Mouse (Mus musculus): ENCODE results near the gene Ptch1. TPM values are rescaled to one million over a fixed set of nuclear protein-coding genes. Genes with fewer than 3 reads are reported as not detected.

The Ptch1 gene
- polyA plus RNA-seq (2012; ENCODE audit: insufficient read depth, low replicate concordance): 0.65 and 2.7 TPM in 2 replicates

- Histone ChIP-seq H3K27me3 (replicated peaks) (peaks cover 87% of the 10 kb centered on the region), H3K9me3 (peaks cover 10% of the 10 kb centered on the region; the same call in 1 of the 2 replicates), H3K36me3 (replicated peaks; ENCODE audit: low read length) (no peaks in the 10 kb centered on the region), H3K4me1 (peaks cover 34% of the 10 kb centered on the region), H3K4me3 (replicated peaks) (peak within 1 kb of the TSS; percentile 91)
- TF ChIP-seq FLI1 (IDR thresholded peaks at IDR 0.05; ENCODE audit: low read length) (no peak), GATA1 (IDR thresholded peaks at IDR 0.05; ENCODE audit: borderline replicate concordance, low read length) (no peak)
These were observed at the start of gene Ptch1 for GRCm38 (mm10) chr13:63573256-63573835. Gene Ptch1, minus strand, starts transcription at chr13:63573598.

GRCm38 (mm10) chr13:63621301-63621700 is 47.9 kb upstream of the Ptch1 start:
- no peaks in the 10 kb centered on the region for H3K36me3 ChIP-seq (replicated peaks; ENCODE audit: low read length)
- TF ChIP-seq GATA1 (IDR thresholded peaks at IDR 0.05; ENCODE audit: borderline replicate concordance, low read length) (no peak), FLI1 (IDR thresholded peaks at IDR 0.05; ENCODE audit: low read length) (no peak)

GRCm38 (mm10) chr13:63613201-63613600 is 39.8 kb upstream of the Ptch1 start:
- Histone ChIP-seq H3K36me3 (replicated peaks; ENCODE audit: low read length) (no peaks in the 10 kb centered on the region), H3K9me3 (no peaks in the 10 kb centered on the region), H3K27me3 (replicated peaks) (peaks cover 28% of the 10 kb centered on the region), H3K4me3 (replicated peaks) (no peak overlapping the region), H3K4me1 (peaks cover 3% of the 10 kb centered on the region; the same call in 1 of the 2 replicates)
- TF ChIP-seq GATA1 (IDR thresholded peaks at IDR 0.05; ENCODE audit: borderline replicate concordance, low read length) (no peak), FLI1 (IDR thresholded peaks at IDR 0.05; ENCODE audit: low read length) (no peak)

More at GRCm38 (mm10) chr13:63621301-63621700, 47.9 kb upstream of the Ptch1 start:
- Histone ChIP-seq H3K27me3 (replicated peaks) (peaks cover 13% of the 10 kb centered on the region), H3K9me3 (no peaks in the 10 kb centered on the region), H3K4me3 (replicated peaks) (no peak overlapping the region), H3K4me1 (peaks cover 3% of the 10 kb centered on the region; the same call in 1 of the 2 replicates)

GRCm38 (mm10) chr13:63609734-63610133 is 36.3 kb upstream of the Ptch1 start:
- 0 out of 2 replicates have a peak, but pooled peaks cover 3% of the 10 kb centered on the region for H3K4me1 ChIP-seq
- TF ChIP-seq GATA1 (IDR thresholded peaks at IDR 0.05; ENCODE audit: borderline replicate concordance, low read length): no peak
- TF ChIP-seq FLI1 (IDR thresholded peaks at IDR 0.05; ENCODE audit: low read length): no peak
- no peaks in the 10 kb centered on the region for H3K36me3 ChIP-seq (replicated peaks; ENCODE audit: low read length)
- H3K4me3 ChIP-seq (replicated peaks): no peak overlapping the region
- H3K9me3 ChIP-seq: no peaks in the 10 kb centered on the region
- H3K27me3 ChIP-seq (replicated peaks): peaks cover 30% of the 10 kb centered on the region

- peaks cover 4% of the 10 kb centered on the region; the same call in 1 of the 2 replicates for H3K4me1 ChIP-seq
- H3K4me3 ChIP-seq (replicated peaks): no peak overlapping the region
- no peak for TF ChIP-seq GATA1 (IDR thresholded peaks at IDR 0.05; ENCODE audit: borderline replicate concordance, low read length)
- H3K9me3 ChIP-seq: no peaks in the 10 kb centered on the region
- peaks cover 5% of the 10 kb centered on the region for H3K27me3 ChIP-seq (replicated peaks)
- H3K36me3 ChIP-seq (replicated peaks; ENCODE audit: low read length): no peaks in the 10 kb centered on the region
These were observed 24.2 kb upstream of the Ptch1 start for GRCm38 (mm10) chr13:63597593-63597992.

- TF ChIP-seq FLI1 (IDR thresholded peaks at IDR 0.05; ENCODE audit: low read length) (no peak), GATA1 (IDR thresholded peaks at IDR 0.05; ENCODE audit: borderline replicate concordance, low read length) (no peak)
- no peaks in the 10 kb centered on the region for H3K9me3 ChIP-seq
- peaks cover 4% of the 10 kb centered on the region; the same call in 1 of the 2 replicates for H3K4me1 ChIP-seq
- H3K27me3 ChIP-seq (replicated peaks): peaks cover 6% of the 10 kb centered on the region
- no peak overlapping the region for H3K4me3 ChIP-seq (replicated peaks)
- H3K36me3 ChIP-seq (replicated peaks; ENCODE audit: low read length): no peaks in the 10 kb centered on the region
These were observed 22.5 kb upstream of the Ptch1 start for GRCm38 (mm10) chr13:63595869-63596268.

GRCm38 (mm10) chr13:63593469-63594050 is 20.2 kb upstream of the Ptch1 start:
- peaks cover 4% of the 10 kb centered on the region; the same call in 1 of the 2 replicates for H3K4me1 ChIP-seq
- TF ChIP-seq FLI1 (IDR thresholded peaks at IDR 0.05; ENCODE audit: low read length) (no peak), GATA1 (IDR thresholded peaks at IDR 0.05; ENCODE audit: borderline replicate concordance, low read length) (no peak; the same call in 2 of the 3 replicates)
- no peaks in the 10 kb centered on the region for H3K9me3 ChIP-seq
- no peak overlapping the region for H3K4me3 ChIP-seq (replicated peaks)
- H3K27me3 ChIP-seq (replicated peaks): peaks cover 8% of the 10 kb centered on the region
- H3K36me3 ChIP-seq (replicated peaks; ENCODE audit: low read length): no peaks in the 10 kb centered on the region

- no peaks in the 10 kb centered on the region for H3K36me3 ChIP-seq (replicated peaks; ENCODE audit: low read length)
- no peaks in the 10 kb centered on the region for H3K9me3 ChIP-seq
- H3K4me1 ChIP-seq: peaks cover 4% of the 10 kb centered on the region; the same call in 1 of the 2 replicates
- no peak overlapping the region for H3K4me3 ChIP-seq (replicated peaks)
- TF ChIP-seq GATA1 (IDR thresholded peaks at IDR 0.05; ENCODE audit: borderline replicate concordance, low read length) (no peak), FLI1 (IDR thresholded peaks at IDR 0.05; ENCODE audit: low read length) (no peak)
- H3K27me3 ChIP-seq (replicated peaks): peaks cover 12% of the 10 kb centered on the region
These were observed 19.4 kb upstream of the Ptch1 start for GRCm38 (mm10) chr13:63592755-63593154.

GRCm38 (mm10) chr13:63574601-63575000 is 1.2 kb upstream of the Ptch1 start:
- TF ChIP-seq FLI1 (IDR thresholded peaks at IDR 0.05; ENCODE audit: low read length) (no peak), GATA1 (IDR thresholded peaks at IDR 0.05; ENCODE audit: borderline replicate concordance, low read length) (no peak)
- H3K4me3 ChIP-seq (replicated peaks): no peak overlapping the region
- H3K9me3 ChIP-seq: peaks cover 15% of the 10 kb centered on the region; the same call in 1 of the 2 replicates
- no peaks in the 10 kb centered on the region for H3K36me3 ChIP-seq (replicated peaks; ENCODE audit: low read length)
- H3K27me3 ChIP-seq (replicated peaks): peaks cover 80% of the 10 kb centered on the region
- H3K4me1 ChIP-seq: peaks cover 24% of the 10 kb centered on the region

Measured in megakaryocyte, embryonic 14.5 days (primary cell).